Mouse (Mus musculus): ENCODE results near the gene Grid2. TPM values are rescaled to one million over a fixed set of nuclear protein-coding genes. Genes with fewer than 3 reads are reported as not detected.

Gene Grid2
- polyA plus RNA-seq, 1 experiment = not detected

GRCm38 (mm10) chr6:64568599-64568998 lies 1312.9 kb downstream of the Grid2 start:
- 46% methylated on average over 5 of the region's 5 CpGs for WGBS
- Histone ChIP-seq H3K4me3 (replicated peaks; ENCODE audit: control insufficient read depth, low read depth, low read length) (no peak overlapping the region), H3K4me1 (ENCODE audit: control insufficient read depth, insufficient read depth, low read length) (no peaks in the 10 kb centered on the region), H3K27ac (ENCODE audit: control insufficient read depth, insufficient read depth, low read depth, low read length, poor library complexity) (no peak overlapping the region)
- no peak for TF ChIP-seq CTCF (IDR thresholded peaks at IDR 0.05; ENCODE audit: control insufficient read depth, insufficient read depth, low read length)
- TF ChIP-seq POLR2A (IDR thresholded peaks at IDR 0.05; ENCODE audit: borderline replicate concordance, control insufficient read depth, low read depth, low read length) = no peak

GRCm38 (mm10) chr6:64581338-64581737 lies 1325.7 kb downstream of the Grid2 start:
- no peak overlapping the region for H3K27ac ChIP-seq (ENCODE audit: control insufficient read depth, insufficient read depth, low read depth, low read length, poor library complexity)
- H3K4me1 ChIP-seq (ENCODE audit: control insufficient read depth, insufficient read depth, low read length) = no peaks in the 10 kb centered on the region
- TF ChIP-seq POLR2A (IDR thresholded peaks at IDR 0.05; ENCODE audit: borderline replicate concordance, control insufficient read depth, low read depth, low read length) (no peak), CTCF (IDR thresholded peaks at IDR 0.05; ENCODE audit: control insufficient read depth, insufficient read depth, low read length) (no peak)
- WGBS = 58% methylated on average over 3 of the region's 3 CpGs
- H3K4me3 ChIP-seq (replicated peaks; ENCODE audit: control insufficient read depth, low read depth, low read length) = no peak overlapping the region

- Histone ChIP-seq H3K27ac (ENCODE audit: control insufficient read depth, insufficient read depth, low read depth, low read length, poor library complexity) (no peak overlapping the region), H3K4me1 (ENCODE audit: control insufficient read depth, insufficient read depth, low read length) (no peaks in the 10 kb centered on the region), H3K4me3 (replicated peaks; ENCODE audit: control insufficient read depth, low read depth, low read length) (no peak overlapping the region)
- no peak for TF ChIP-seq POLR2A (IDR thresholded peaks at IDR 0.05; ENCODE audit: borderline replicate concordance, control insufficient read depth, low read depth, low read length)
- no peak for TF ChIP-seq CTCF (IDR thresholded peaks at IDR 0.05; ENCODE audit: control insufficient read depth, insufficient read depth, low read length)
- 78% methylated on average over 7 of the region's 7 CpGs for WGBS
These were observed 1333.0 kb downstream of the Grid2 start for GRCm38 (mm10) chr6:64588487-64589205.

- Histone ChIP-seq H3K4me3 (replicated peaks; ENCODE audit: control insufficient read depth, low read depth, low read length) (no peak overlapping the region), H3K27ac (ENCODE audit: control insufficient read depth, insufficient read depth, low read depth, low read length, poor library complexity) (no peak overlapping the region), H3K4me1 (ENCODE audit: control insufficient read depth, insufficient read depth, low read length) (no peaks in the 10 kb centered on the region)
- 66% methylated on average over 7 of the region's 7 CpGs for WGBS
- TF ChIP-seq POLR2A (IDR thresholded peaks at IDR 0.05; ENCODE audit: borderline replicate concordance, control insufficient read depth, low read depth, low read length) (no peak), CTCF (IDR thresholded peaks at IDR 0.05; ENCODE audit: control insufficient read depth, insufficient read depth, low read length) (no peak)
These were observed 1340.6 kb downstream of the Grid2 start for GRCm38 (mm10) chr6:64596261-64596660.

GRCm38 (mm10) chr6:64596835-64597234 lies 1341.2 kb downstream of the Grid2 start:
- whole genome bisulfite sequencing = 80% methylated on average over 2 of the region's 2 CpGs
- Histone ChIP-seq H3K4me3 (replicated peaks; ENCODE audit: control insufficient read depth, low read depth, low read length) (no peak overlapping the region), H3K4me1 (ENCODE audit: control insufficient read depth, insufficient read depth, low read length) (no peaks in the 10 kb centered on the region), H3K27ac (ENCODE audit: control insufficient read depth, insufficient read depth, low read depth, low read length, poor library complexity) (no peak overlapping the region)
- TF ChIP-seq CTCF (IDR thresholded peaks at IDR 0.05; ENCODE audit: control insufficient read depth, insufficient read depth, low read length) = no peak

GRCm38 (mm10) chr6:64598144-64598561 lies 1342.5 kb downstream of the Grid2 start:
- Histone ChIP-seq H3K4me3 (replicated peaks; ENCODE audit: control insufficient read depth, low read depth, low read length) (no peak overlapping the region), H3K4me1 (ENCODE audit: control insufficient read depth, insufficient read depth, low read length) (no peaks in the 10 kb centered on the region), H3K27ac (ENCODE audit: control insufficient read depth, insufficient read depth, low read depth, low read length, poor library complexity) (no peak overlapping the region)
- WGBS = 55% methylated on average over 4 of the region's 4 CpGs
- no peak for TF ChIP-seq CTCF (IDR thresholded peaks at IDR 0.05; ENCODE audit: control insufficient read depth, insufficient read depth, low read length)
- TF ChIP-seq POLR2A (IDR thresholded peaks at IDR 0.05; ENCODE audit: borderline replicate concordance, control insufficient read depth, low read depth, low read length) = no peak

- Histone ChIP-seq H3K4me3 (replicated peaks; ENCODE audit: control insufficient read depth, low read depth, low read length) (no peak overlapping the region), H3K4me1 (ENCODE audit: control insufficient read depth, insufficient read depth, low read length) (no peaks in the 10 kb centered on the region)
- 43% methylated on average over 3 of the region's 3 CpGs for WGBS
These were observed 1350.1 kb downstream of the Grid2 start for GRCm38 (mm10) chr6:64605753-64606152.

GRCm38 (mm10) chr6:64607041-64607440 lies 1351.4 kb downstream of the Grid2 start:
- WGBS = 76% methylated on average over 1 of the region's 1 CpGs
- Histone ChIP-seq H3K27ac (ENCODE audit: control insufficient read depth, insufficient read depth, low read depth, low read length, poor library complexity) (no peak overlapping the region), H3K4me1 (ENCODE audit: control insufficient read depth, insufficient read depth, low read length) (no peaks in the 10 kb centered on the region), H3K4me3 (replicated peaks; ENCODE audit: control insufficient read depth, low read depth, low read length) (no peak overlapping the region)
- TF ChIP-seq CTCF (IDR thresholded peaks at IDR 0.05; ENCODE audit: control insufficient read depth, insufficient read depth, low read length) (no peak), POLR2A (IDR thresholded peaks at IDR 0.05; ENCODE audit: borderline replicate concordance, control insufficient read depth, low read depth, low read length) (no peak)

More at GRCm38 (mm10) chr6:64605753-64606152, 1350.1 kb downstream of the Grid2 start:
- H3K27ac ChIP-seq (ENCODE audit: control insufficient read depth, insufficient read depth, low read depth, low read length, poor library complexity) = no peak overlapping the region
- no peak for TF ChIP-seq CTCF (IDR thresholded peaks at IDR 0.05; ENCODE audit: control insufficient read depth, insufficient read depth, low read length)
- no peak for TF ChIP-seq POLR2A (IDR thresholded peaks at IDR 0.05; ENCODE audit: borderline replicate concordance, control insufficient read depth, low read depth, low read length)

GRCm38 (mm10) chr6:64607942-64608341 lies 1352.3 kb downstream of the Grid2 start:
- TF ChIP-seq CTCF (IDR thresholded peaks at IDR 0.05; ENCODE audit: control insufficient read depth, insufficient read depth, low read length) (no peak), POLR2A (IDR thresholded peaks at IDR 0.05; ENCODE audit: borderline replicate concordance, control insufficient read depth, low read depth, low read length) (no peak)
- Histone ChIP-seq H3K4me3 (replicated peaks; ENCODE audit: control insufficient read depth, low read depth, low read length) (no peak overlapping the region), H3K27ac (ENCODE audit: control insufficient read depth, insufficient read depth, low read depth, low read length, poor library complexity) (no peak overlapping the region), H3K4me1 (ENCODE audit: control insufficient read depth, insufficient read depth, low read length) (no peaks in the 10 kb centered on the region)
- WGBS = 7% methylated on average over 1 of the region's 1 CpGs

Measured in bone marrow, adult 2 months (tissue).